Mouse (Mus musculus) monocyte, adult 5-6 weeks (primary cell): Measurements from ENCODE around the gene Acot5. TPM values are rescaled to one million over a fixed set of nuclear protein-coding genes. Genes with fewer than 3 reads are reported as not detected.
"Not testable (repeated sequence)": the region's sequence is repeated elsewhere in the genome, so short reads cannot be mapped to it uniquely, and the experiment has no call there.

Source experiments
- ATAC-seq: fragments of 153-309, 156-312 bp; replicated peaks from 2 replicates; pipeline ENCODE4 v1.8.0; 2017; ENCODE audit warnings: mild to moderate bottlenecking; ENCODE audit not compliant: low TSS enrichment, insufficient number of reproducible peaks, severe bottlenecking, poor library complexity, low FRiP score
- total RNA-seq: library from RNA; stranded (forward); fragments of 200-1000, 200-491, 200-594 nt; gene quantifications from 3 replicates; pipeline ENCODE4 v1.2.3, GENCODE M21; 2017

Acot5 gene
- total RNA-seq: not detected in 3 replicates

GRCm38 (mm10) chr12:84068986-84069385, at the start of gene Acot5:
Gene Acot5 (plus strand): TSS chr12:84069325.
- no peak for ATAC-seq

DNA sequence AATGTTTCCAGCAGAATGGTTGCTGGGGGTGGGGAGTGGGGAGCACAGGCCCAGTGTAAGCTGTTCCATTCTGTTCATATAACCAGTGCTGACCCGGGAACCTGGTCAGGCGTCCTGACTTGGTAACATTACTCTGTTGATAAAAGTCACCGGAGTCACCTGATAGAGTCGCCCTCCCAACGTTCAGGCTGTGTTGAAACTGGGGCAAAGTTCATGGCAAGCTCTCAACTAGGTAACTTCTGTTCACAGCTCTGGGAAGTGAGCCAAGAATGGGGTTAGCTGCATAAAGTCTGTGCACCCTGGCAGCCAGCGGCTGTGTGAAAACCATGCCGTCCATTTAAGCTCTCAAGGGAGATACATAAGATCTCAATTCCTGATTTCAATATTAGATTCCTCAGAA, 48.6 kb upstream of the Acot5 start:
- peak; percentile 56; the same call in 1 of the 2 replicates for ATAC-seq

- ATAC-seq: not testable (repeated sequence)
Measured at GRCm38 (mm10) chr12:84022266-84022665, 46.9 kb upstream of the Acot5 start.

GRCm38 (mm10) chr12:84023052-84023745, 45.9 kb upstream of the Acot5 start:
- no peak for ATAC-seq

DNA sequence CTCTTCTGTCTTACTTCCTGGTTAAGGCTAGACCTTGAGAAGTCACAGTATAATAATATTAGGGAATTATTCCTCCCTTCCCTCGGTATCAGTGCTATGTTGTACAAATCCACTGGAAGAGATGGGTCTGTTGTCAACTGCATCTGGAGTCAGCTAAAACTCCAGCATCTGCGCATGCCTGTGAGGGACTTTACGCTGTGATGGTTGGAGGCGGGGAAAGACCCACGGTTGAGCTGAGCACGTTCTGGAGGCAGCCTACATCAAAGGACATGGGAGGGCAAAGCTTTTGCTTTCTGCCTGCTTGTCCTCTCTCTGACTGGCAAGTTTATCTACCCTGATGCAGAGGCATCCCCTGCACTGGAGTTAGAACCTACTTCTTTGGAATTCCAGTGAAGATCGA, 43.2 kb upstream of the Acot5 start:
- ATAC-seq: no peak

- ATAC-seq: not testable (repeated sequence)
Measured at GRCm38 (mm10) chr12:84028328-84028727, 40.8 kb upstream of the Acot5 start.

DNA sequence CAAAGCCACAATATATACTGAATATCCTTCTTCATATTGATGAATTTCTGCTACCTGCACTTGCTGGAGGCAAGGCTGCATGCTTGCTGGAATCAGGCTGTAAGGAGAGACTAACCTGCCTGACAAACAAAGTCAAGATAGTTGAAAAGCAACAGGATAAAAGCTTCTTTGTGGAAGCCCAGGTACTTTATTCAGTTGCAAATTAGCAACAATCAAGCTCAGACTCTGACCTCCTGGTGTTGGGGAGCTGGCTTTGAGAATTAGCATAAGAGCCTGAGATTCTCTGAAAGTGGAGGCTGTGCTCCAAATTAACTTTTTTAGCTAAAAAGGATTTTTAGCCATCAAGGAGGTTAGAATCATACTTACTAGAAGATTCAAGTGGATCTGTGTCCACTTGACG, 40.1 kb upstream of the Acot5 start:
- not testable (repeated sequence) for ATAC-seq

DNA sequence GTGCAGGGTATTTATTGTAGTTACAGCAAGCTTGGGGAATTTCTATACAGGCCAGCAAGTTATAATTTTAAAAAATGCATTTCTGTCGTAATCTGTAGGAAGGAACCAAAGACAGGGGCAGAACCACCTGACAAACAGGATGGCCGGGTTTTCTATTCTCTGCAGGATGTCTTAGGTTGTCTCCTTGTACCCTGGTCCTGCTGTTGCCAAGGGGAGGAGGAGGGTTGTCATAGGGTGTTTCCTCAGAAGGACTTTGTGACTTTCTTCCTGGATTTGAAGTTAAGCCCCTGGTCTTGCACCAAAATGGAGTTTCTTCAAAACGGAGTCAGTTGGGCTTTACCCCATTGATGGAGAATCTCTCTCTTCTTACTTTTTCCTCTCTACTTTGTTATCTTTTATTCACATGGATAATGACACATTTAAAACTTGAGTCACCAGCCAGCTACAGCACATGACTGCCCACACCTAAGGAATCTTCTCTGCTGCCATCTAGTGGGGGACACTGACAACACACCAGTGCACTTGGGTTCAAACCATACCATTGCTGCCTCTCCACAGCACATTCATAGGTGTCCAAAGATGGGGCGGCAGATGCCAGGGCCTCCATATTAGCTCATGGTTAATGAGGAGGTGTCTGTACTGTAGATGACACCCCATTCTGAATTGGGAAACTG, 38.3 kb upstream of the Acot5 start:
- peak; percentile 94 for ATAC-seq

DNA sequence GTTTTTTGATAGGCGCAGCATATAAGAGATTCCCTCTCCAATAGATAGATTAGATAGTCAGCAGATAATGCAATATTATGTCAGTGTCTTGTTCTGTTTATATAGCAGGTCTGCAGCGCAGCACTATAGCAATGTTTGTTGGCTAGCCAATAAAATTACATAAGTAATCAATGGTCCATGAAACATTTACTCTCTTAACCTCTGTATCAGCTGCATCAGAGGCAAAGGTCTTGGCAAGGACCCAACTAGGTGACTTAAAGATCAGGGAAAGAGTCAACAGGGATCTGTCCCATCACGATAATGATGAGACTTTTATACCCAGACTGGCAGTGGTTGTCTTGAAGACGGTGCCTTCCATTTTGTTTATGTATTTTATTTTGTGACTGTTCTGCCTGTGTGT, 36.3 kb upstream of the Acot5 start:
- ATAC-seq: no peak

DNA sequence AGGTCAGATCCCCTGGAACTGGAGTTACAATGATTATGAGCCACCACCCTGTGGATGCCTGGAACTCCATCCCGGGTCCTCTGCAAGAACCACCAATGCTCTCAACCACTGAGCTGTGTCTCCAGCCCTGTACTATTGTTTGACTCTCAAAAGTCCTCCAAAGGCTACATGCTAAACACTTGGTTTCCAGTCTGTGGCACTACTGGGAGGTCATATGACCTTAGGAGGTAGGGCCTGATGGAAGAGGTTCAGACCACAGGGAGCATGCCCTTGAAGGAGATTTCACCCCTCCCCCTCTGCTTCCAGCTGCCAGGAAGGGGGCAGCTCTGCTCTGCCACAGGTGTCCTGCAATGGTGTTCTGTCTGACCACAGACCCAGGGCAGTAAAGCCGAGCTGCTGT, 35.8 kb upstream of the Acot5 start:
- not testable (repeated sequence) for ATAC-seq

DNA sequence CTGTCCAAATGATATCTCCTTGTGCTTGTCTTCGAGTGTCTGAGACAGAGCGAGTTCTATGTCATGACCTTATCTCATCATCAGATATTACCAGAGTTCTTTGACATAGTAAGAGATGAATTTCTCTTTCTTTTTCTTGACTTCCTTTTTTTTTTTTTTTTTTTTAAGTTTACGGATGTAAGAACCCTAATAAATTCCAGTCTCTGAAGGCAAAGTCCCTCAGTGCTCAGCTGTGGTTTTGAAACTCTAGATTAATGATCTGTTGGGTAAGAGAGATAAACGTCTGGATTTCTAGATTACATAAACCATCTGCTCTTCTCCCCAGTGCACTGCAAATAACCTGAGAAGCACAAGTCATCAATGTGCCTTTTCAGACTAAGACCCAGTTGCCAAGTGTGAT, 35.0 kb upstream of the Acot5 start:
- ATAC-seq: no peak

- peak; percentile 53 for ATAC-seq
Measured at GRCm38 (mm10) chr12:84038241-84038640, 30.9 kb upstream of the Acot5 start, which contains the start of gene Acot4. Gene Acot4 (plus strand): TSS chr12:84038379.

DNA sequence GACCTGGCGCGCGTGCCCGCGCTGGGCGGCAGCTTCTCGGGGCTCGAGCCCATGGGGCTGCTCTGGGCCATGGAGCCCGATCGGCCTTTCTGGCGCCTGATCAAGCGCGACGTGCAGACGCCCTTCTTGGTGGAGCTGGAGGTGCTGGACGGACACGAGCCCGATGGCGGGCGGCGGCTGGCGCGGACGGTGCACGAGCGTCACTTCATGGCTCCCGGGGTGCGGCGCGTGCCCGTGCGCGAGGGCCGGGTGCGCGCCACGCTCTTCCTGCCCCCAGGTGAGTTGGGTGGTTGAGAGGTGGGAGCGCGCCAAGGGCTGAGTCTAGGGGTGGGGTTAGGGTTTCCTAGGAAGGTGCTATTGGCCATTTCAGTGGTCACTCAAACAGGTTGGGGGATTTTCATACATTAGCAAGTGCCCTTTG, 30.4 kb upstream of the Acot5 start, which contains the start of gene Gm49366:
Gm49366 (plus strand) TSS at position 245 of the 421 bp plus-strand sequence.
- ATAC-seq: not testable (repeated sequence)

- ATAC-seq: no peak
Measured at GRCm38 (mm10) chr12:84042248-84042647, 26.9 kb upstream of the Acot5 start.

- ATAC-seq: no peak
Measured at GRCm38 (mm10) chr12:84044045-84044444, 25.1 kb upstream of the Acot5 start.

DNA sequence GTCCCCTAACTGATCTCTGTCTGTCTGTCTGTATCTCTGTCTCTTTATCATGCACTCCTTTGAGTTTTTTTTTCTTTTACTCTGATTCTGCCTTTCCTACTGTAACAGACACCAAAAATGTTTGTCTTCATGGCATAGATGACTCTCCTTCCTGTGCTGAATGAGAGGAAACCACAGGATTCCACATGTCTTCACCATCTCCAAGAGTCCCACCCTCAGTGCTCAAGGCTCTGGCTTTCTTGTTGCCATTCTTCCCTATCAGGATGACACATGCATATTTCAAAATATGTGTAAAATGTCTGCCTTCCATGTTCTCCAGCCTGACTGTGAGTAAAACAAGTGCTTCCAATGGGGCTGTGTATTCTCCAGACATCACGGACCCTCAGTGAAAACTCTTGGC, 22.2 kb upstream of the Acot5 start:
- no peak for ATAC-seq

- ATAC-seq: not testable (repeated sequence)
Measured at GRCm38 (mm10) chr12:84050744-84051143, 18.4 kb upstream of the Acot5 start.

DNA sequence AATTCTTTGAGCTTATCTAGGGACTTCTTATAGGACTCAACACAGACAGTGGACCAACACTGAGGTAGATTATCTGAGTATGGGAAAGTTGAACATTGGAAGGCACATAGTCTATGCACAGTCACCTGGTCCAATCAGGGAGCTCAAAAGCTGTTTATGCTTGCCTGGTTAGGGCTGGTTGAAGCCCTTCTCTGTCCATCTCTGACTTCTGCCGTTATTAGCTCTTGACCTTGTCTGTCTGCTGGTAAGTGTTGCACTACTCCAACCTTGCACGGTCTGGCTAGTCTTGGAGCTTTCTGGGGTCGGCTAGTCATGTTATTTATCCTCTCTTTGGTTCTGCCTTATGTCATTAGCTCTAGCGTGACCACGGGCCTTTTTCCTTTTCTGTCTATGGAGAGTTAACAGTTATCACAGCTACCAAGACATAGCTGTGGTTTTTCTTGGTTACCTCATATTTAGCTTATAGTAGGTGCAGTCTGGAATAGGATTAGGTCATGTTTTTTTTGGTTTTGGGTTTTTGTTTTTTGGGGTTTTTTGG, 17.1 kb upstream of the Acot5 start, which contains the start of gene Acot3:
Acot3 (plus strand) TSS at position 208 of the 538 bp plus-strand sequence.
- ATAC-seq: no peak

- no peak for ATAC-seq
Measured at GRCm38 (mm10) chr12:84052609-84053008, 16.5 kb upstream of the Acot5 start.

DNA sequence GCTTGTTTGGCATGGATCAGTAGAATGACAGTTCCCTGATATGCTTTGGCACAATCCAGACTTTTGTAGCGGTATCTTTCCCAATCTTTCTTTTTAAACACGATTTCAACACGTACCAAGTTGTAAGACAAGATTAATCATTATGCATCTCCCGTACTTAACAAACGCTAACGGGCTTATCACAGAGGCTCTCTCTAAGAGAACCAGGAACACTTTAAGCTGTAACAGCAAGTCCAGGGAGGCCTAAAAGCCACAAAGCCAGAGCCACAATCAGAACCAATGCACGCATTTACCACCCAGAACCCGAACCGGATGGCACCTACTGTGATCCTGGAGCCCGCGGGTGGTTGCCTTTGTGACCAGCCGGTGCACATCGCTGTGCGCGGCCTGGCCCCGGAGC, 16.0 kb upstream of the Acot5 start:
- ATAC-seq: no peak
